Mouse (Mus musculus) intestine, embryonic 15.5 days (tissue): Measurements from ENCODE around the gene Susd4. TPM values are rescaled to one million over a fixed set of nuclear protein-coding genes. Genes with fewer than 3 reads are reported as not detected.

Experiments used
- ATAC-seq: fragments of 200-750 bp; cut with Nextera tagmentation; 2 replicates; pipeline ENCODE4 v1.8.0; 2017; ENCODE audit warnings: moderate TSS enrichment, moderate library complexity
- H3K27ac ChIP-seq: fragments of 300-500 bp; sonication (generic); 2 replicates; pipeline ENCODE4 v1.5.1; 2015; ENCODE audit warnings: mild to moderate bottlenecking, inconsistent platforms
- H3K27me3 ChIP-seq: fragments of 300-500 bp; sonication (generic); replicated peaks from 2 replicates; pipeline ENCODE4 v1.6.1; 2015; ENCODE audit warnings: inconsistent platforms
- H3K36me3 ChIP-seq: fragments of 300-500 bp; sonication (generic); 2 replicates; pipeline ENCODE4 v1.6.1; 2015; ENCODE audit warnings: inconsistent platforms
- H3K4me1 ChIP-seq: fragments of 300-500 bp; sonication (generic); replicated peaks from 2 replicates; pipeline ENCODE4 v1.6.1; 2015; ENCODE audit warnings: inconsistent platforms
- H3K4me2 ChIP-seq: fragments of 300-500 bp; sonication (generic); replicated peaks from 2 replicates; pipeline ENCODE4 v1.6.1; 2015; ENCODE audit warnings: mild to moderate bottlenecking, inconsistent platforms
- H3K4me3 ChIP-seq: fragments of 300-500 bp; sonication (generic); replicated peaks from 2 replicates; pipeline ENCODE4 v1.5.1; 2015; ENCODE audit warnings: inconsistent platforms
- H3K9ac ChIP-seq: fragments of 300-500 bp; sonication (generic); 2 replicates; pipeline ENCODE4 v1.6.1; 2015; ENCODE audit warnings: inconsistent platforms
- H3K9me3 ChIP-seq: fragments of 300-500 bp; sonication (generic); 2 replicates; pipeline ENCODE4 v1.6.1; 2016; ENCODE audit warnings: inconsistent platforms
- WGBS: fragments of 180-500 bp; shearing (Covaris S2); methylation state at CpG from one replicate; pipeline ENCODE4 v1.1.7; 2015; 5-methylcytosine and 5-hydroxymethylcytosine counted together
- polyA plus RNA-seq: library from polyadenylated mRNA; unstranded; fragments of >200 nt; fragmentation: Nextera tagmentation; extraction: Ambion mirVana; gene quantifications from 2 replicates; pipeline ENCODE4 v1.2.1, GENCODE M21; 2015

Gene Susd4
- 15.1 and 15.5 TPM in 2 replicates for polyA plus RNA-seq

DNA sequence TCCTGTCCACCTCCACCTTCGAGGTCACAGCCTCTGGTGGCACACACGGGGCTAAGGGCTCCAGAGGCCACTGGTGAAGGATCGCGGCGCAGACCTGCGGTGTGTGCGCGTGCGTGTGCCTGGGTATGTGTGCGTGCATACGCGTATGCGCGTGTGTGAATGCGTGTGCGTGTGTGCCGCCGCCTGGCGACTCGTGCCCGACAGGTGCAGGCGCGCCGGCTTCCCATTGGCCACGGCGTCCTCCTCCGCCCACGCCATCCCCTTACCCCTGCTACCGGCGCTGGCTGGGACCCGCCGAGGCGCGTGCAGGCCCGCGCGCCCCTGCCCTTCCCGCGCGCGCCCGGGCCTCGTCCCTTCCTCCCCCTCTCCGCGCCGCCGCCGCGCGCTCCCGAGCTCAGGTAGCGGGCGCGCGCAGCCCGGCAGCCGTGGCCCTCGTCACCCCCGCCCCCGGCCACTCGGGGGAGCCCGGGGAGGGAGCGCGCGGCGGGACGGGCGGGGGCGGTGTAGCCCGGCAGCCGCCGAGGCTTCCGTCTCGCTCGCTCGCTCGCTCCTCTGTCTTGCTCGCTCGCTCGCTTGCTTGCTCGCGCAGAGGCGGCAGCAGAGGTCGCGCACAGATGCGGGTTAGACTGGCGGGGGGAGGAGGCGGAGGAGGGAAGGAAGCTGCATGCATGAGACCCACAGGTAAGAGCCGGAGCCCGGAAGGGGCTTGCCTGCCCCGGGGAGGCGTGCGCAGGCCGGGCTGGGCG is at the start of gene Susd4:
Susd4 (plus strand) TSS at position 145 of the 746 bp plus-strand sequence.
- Histone ChIP-seq H3K4me2 (peak within 1 kb of the TSS; percentile 97), H3K27me3 (no peaks in the 10 kb centered on the region; the same call in 1 of the 2 replicates), H3K36me3 (no peaks in the 10 kb centered on the region), H3K9me3 (no peaks in the 10 kb centered on the region), H3K9ac (peak within 1 kb of the TSS; percentile 51), H3K4me1 (peaks cover 12% of the 10 kb centered on the region), H3K27ac (peak within 1 kb of the TSS; percentile 37), H3K4me3 (peak within 1 kb of the TSS; percentile 64)
- peak; percentile 91 for ATAC-seq
- WGBS = under 1% methylated on average over 94 of the region's 95 CpGs

DNA sequence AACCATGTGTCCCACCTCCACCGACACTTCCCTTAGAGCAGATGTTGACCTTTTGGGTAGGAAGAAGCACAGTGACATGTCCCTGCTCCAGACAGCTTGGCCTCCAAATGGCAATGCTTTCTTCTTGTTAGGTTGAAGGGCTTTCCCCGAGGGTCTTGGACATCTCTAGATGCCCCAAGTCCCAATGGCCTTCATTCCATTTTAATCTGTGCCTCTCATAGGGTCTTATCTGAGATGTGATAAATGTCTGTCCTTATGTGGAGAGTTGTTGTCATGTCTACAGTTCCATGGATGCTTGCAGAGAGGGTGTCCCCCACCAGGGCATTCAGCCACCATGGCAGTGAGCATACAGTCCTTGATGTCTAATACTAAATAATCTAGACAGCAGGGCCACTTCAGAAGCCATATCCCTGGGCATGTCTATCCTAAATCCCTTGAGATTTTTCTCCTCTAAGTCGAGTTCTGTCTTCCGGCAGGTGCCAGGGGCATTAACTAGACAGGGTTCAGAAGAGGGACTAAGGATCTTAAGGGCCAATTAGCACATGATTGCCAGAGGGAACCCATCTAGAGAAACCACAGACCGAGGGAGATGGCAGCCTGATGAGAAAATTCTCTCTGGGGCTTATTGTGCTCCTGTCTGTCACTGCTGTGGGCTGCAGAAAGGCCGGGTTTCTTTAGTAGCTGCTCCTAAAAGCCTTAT is 49.3 kb upstream of the Susd4 start:
- no peaks in the 10 kb centered on the region for H3K9me3 ChIP-seq
- no peaks in the 10 kb centered on the region for H3K36me3 ChIP-seq
- H3K4me1 ChIP-seq = no peaks in the 10 kb centered on the region
- WGBS = 78% methylated on average over 6 of the region's 6 CpGs
- H3K27me3 ChIP-seq = no peaks in the 10 kb centered on the region
- no peak overlapping the region for H3K4me2 ChIP-seq
- no peak for ATAC-seq
- no peak overlapping the region for H3K9ac ChIP-seq
- H3K27ac ChIP-seq = no peak overlapping the region
- no peak overlapping the region for H3K4me3 ChIP-seq

DNA sequence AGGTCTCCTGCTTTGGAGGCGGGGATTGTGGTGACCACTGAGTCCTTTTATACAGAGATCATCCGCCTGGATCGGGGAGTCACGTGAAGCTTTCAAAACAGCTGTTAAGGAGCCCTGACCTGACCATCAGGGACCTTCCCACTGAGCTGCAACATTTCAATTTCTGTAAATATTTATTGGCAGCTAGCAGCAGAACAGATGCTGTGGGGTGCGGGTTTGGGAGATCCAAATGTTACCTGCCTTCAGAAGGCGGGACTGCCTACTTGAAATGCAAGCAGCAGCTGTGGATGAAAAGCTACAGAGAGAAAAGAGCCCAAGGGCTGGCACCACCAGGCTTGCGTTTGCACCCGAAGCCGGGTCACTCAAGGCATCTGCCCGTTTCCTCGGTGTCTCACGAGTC is 36.1 kb upstream of the Susd4 start:
- no peaks in the 10 kb centered on the region for H3K36me3 ChIP-seq
- WGBS = 48% methylated on average over 12 of the region's 12 CpGs
- no peak overlapping the region for H3K4me2 ChIP-seq
- no peak overlapping the region for H3K27ac ChIP-seq
- H3K4me1 ChIP-seq = no peaks in the 10 kb centered on the region
- ATAC-seq = no peak
- H3K9me3 ChIP-seq = no peaks in the 10 kb centered on the region
- no peak overlapping the region for H3K9ac ChIP-seq
- no peaks in the 10 kb centered on the region for H3K27me3 ChIP-seq
- no peak overlapping the region for H3K4me3 ChIP-seq

DNA sequence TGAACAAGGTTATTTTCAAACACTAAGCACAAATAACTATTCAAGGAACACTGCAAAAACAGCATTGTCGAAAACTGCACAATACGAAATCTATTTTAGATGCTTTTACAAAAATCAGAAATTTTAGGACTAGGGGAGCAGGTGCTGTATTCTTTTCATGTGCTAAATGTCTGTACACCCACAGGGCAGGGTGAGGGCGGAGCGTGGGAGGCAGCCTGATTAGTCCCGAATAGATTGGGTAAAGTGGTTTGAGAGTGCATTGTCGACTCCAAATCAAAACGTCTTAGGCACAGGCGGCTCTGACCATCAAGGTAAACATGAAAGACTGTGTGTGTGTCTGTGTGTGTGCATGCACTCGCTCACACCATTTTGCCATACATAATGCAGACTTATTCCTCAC is 34.7 kb upstream of the Susd4 start:
- no peaks in the 10 kb centered on the region for H3K27me3 ChIP-seq
- 82% methylated on average over 9 of the region's 9 CpGs for WGBS
- H3K27ac ChIP-seq = no peak overlapping the region
- no peaks in the 10 kb centered on the region for H3K9me3 ChIP-seq
- no peak overlapping the region for H3K4me3 ChIP-seq
- H3K9ac ChIP-seq = no peak overlapping the region
- no peak overlapping the region for H3K4me2 ChIP-seq
- H3K36me3 ChIP-seq = no peaks in the 10 kb centered on the region
- no peaks in the 10 kb centered on the region for H3K4me1 ChIP-seq
- no peak for ATAC-seq

DNA sequence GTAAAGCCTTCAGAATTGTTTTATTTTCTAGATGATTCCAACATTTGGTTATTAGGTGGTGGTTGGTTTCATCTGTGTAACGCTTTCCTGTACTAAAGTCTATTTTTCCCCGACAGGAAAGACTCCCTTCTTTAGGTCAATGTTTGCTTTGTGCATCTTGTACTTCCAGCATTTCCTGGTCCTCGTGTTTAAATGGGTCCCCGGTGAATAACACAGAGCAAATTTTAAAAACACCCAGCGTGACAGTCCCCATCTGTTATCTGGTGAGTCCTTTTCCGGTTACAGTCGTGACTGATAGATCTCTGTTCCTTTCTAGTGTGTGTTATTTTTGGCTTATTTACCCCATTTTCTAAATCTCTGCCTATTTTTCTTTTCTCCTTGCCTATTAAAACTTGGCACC is 31.0 kb upstream of the Susd4 start:
- H3K9me3 ChIP-seq = no peaks in the 10 kb centered on the region
- H3K4me2 ChIP-seq = no peak overlapping the region
- ATAC-seq = no peak
- H3K4me1 ChIP-seq = peaks cover 3% of the 10 kb centered on the region; the same call in 1 of the 2 replicates
- no peaks in the 10 kb centered on the region for H3K36me3 ChIP-seq
- no peak overlapping the region for H3K4me3 ChIP-seq
- H3K9ac ChIP-seq = no peak overlapping the region
- no peak overlapping the region for H3K27ac ChIP-seq
- WGBS = 14% methylated on average over 7 of the region's 7 CpGs
- no peaks in the 10 kb centered on the region for H3K27me3 ChIP-seq

DNA sequence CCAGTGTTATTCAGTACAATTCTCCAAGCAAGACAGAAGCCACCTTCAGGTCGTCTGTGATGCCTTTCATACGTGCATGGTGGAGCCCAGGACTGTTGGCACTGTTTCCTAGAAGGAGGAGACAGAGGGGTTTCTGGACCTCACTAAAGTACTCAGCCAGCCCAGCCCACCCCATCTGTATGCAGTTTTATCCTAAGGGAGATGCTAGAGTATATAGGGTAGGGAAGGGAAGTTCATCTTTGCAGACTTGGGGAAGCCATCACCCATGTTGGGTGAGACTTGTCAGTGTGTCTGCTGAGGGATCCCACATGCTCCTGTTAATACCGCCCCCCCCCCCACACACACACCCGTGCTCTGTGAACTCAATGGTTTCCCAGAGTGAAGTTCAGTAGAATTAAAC is 27.8 kb upstream of the Susd4 start:
- Histone ChIP-seq H3K9me3 (no peaks in the 10 kb centered on the region), H3K27me3 (no peaks in the 10 kb centered on the region), H3K36me3 (no peaks in the 10 kb centered on the region), H3K4me3 (no peak overlapping the region), H3K4me1 (peaks cover 3% of the 10 kb centered on the region; the same call in 1 of the 2 replicates), H3K27ac (peak overlapping the region; percentile 19; the same call in 1 of the 2 replicates), H3K4me2 (no peak overlapping the region), H3K9ac (no peak overlapping the region)
- ATAC-seq = peak; percentile 34; the same call in 1 of the 2 replicates
- 39% methylated on average over 4 of the region's 4 CpGs for WGBS

DNA sequence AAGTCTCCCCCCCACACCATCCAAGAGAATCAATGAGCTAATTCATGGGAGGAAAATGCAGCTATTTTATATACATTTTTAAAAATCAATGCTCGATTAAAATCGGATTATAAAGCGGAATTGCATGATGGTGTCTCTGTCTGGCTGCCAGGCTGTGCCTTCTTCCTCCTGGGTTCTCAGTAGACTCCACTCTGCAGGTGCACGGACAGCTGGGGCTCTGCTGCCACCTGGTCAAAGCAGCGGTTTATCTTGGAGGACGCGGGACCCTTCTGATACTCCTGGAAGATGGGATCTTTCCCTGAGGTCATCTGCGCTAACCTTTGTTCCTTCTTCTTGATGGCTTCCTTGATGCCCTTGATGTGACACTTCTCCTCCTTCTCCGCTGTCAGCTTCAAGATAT is 16.6 kb upstream of the Susd4 start:
- no peaks in the 10 kb centered on the region for H3K36me3 ChIP-seq
- no peaks in the 10 kb centered on the region for H3K9me3 ChIP-seq

DNA sequence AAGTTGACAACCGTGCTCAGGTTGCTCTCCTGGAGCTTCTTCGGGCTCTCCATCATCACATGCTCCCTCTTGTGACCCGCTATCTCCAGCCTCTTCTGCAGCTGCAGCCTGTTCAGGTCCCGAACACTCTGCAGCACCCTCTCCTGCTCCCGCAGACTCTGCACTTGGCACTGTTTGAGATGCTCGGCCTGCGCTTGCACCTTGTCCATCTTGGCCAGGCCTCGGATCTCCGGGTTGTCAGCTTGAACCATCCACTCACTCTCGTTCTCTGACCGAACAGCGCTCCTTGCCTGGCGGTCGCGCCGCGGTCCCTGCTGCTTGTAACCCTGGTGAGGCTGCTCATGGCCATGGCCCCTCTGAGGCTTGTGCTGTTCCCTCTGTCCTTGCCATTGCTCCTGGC is 15.8 kb upstream of the Susd4 start:
- Histone ChIP-seq H3K4me3 (no peak overlapping the region), H3K27ac (no peak overlapping the region), H3K9me3 (no peaks in the 10 kb centered on the region), H3K9ac (no peak overlapping the region), H3K27me3 (no peaks in the 10 kb centered on the region), H3K4me1 (no peaks in the 10 kb centered on the region), H3K4me2 (no peak overlapping the region), H3K36me3 (no peaks in the 10 kb centered on the region)
- WGBS = 80% methylated on average over 17 of the region's 17 CpGs
- no peak for ATAC-seq

More for the DNA sequence above, 16.6 kb upstream of the Susd4 start:
- 93% methylated on average over 9 of the region's 9 CpGs for WGBS
- H3K27ac ChIP-seq = no peak overlapping the region
- H3K9ac ChIP-seq = no peak overlapping the region
- no peaks in the 10 kb centered on the region for H3K27me3 ChIP-seq
- no peak overlapping the region for H3K4me3 ChIP-seq
- no peak overlapping the region for H3K4me2 ChIP-seq
- ATAC-seq = no peak
- no peaks in the 10 kb centered on the region for H3K4me1 ChIP-seq

DNA sequence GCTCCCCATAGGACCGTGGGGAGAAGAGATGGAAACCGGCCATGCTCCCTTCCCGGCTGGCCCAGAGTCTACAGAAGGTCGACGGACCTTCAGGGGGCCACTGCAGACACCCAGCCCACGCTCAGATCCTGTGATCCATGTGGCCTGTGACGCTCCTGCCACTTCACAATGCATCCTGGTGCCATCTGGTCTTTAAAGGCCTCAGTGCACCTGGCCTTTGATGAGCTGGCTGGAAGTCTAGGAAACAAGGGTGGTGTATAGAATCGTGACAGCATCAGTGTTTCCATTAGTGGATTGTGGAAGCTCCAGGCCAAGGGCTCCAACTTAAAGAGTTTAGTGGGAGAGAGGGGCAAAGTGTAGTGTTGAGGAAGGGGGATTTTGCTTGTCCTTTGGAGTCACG is 14.6 kb upstream of the Susd4 start, which contains the start of gene Ccdc185:
Ccdc185 (minus strand) TSS at position 101 of the 400 bp plus-strand sequence.
- ATAC-seq = no peak
- Histone ChIP-seq H3K27ac (no peak within 1 kb of the TSS), H3K4me2 (no peak within 1 kb of the TSS), H3K27me3 (no peaks in the 10 kb centered on the region), H3K9me3 (no peaks in the 10 kb centered on the region), H3K9ac (no peak within 1 kb of the TSS), H3K4me1 (no peaks in the 10 kb centered on the region), H3K4me3 (no peak within 1 kb of the TSS), H3K36me3 (no peaks in the 10 kb centered on the region)
- 92% methylated on average over 9 of the region's 9 CpGs for WGBS

DNA sequence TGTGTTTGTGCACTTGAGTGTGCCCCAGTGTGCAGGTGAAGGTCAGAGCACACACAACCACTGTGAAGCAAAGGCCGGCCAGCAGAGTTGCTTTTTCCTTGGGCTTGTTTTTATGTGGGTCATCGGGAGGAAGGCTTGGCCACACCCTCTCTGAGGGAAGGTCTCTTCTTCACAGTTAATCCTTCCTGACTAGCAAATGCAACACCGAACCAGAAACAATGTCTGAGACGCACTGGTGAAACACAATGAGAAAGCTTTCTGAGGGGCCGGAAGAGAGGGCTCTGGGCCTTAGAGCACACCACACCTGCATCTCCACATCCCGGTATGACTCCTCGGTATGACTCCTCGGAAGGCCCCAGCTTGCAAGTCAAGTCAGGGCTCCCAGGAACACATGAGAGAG is 12.4 kb upstream of the Susd4 start:
- Histone ChIP-seq H3K9me3 (no peaks in the 10 kb centered on the region), H3K27me3 (no peaks in the 10 kb centered on the region), H3K36me3 (no peaks in the 10 kb centered on the region), H3K9ac (no peak overlapping the region), H3K4me1 (no peaks in the 10 kb centered on the region), H3K4me2 (no peak overlapping the region), H3K4me3 (no peak overlapping the region), H3K27ac (0 out of 2 replicates have a peak overlapping the region, but pooled peaks have one; percentile 27)
- no peak for ATAC-seq
- WGBS = 80% methylated on average over 8 of the region's 8 CpGs

DNA sequence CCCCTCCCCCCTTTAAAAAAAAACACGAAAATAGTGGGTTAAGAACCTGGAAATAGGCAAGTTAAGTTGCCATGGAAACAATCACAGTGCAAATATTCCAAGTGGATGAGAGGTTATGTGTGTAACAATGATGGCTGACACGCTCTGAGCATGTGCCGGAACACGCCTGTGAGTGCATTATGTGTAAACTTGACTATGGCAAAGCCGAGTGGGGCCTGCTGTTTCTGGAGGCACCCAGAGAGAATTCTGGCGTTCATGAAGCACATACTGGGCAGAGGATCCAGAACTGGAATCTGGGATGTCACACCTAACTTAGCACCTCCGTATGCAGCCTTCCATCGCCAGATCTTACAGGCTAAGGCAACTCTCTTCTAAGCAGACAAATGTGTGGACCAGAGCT is 10.0 kb upstream of the Susd4 start:
- H3K4me1 ChIP-seq = no peaks in the 10 kb centered on the region
- no peaks in the 10 kb centered on the region for H3K36me3 ChIP-seq
- H3K4me2 ChIP-seq = no peak overlapping the region
- H3K4me3 ChIP-seq = no peak overlapping the region
- H3K9me3 ChIP-seq = no peaks in the 10 kb centered on the region
- ATAC-seq = no peak
- H3K27ac ChIP-seq = no peak overlapping the region
- H3K9ac ChIP-seq = no peak overlapping the region
- H3K27me3 ChIP-seq = no peaks in the 10 kb centered on the region; the same call in 1 of the 2 replicates
- 77% methylated on average over 8 of the region's 8 CpGs for WGBS

DNA sequence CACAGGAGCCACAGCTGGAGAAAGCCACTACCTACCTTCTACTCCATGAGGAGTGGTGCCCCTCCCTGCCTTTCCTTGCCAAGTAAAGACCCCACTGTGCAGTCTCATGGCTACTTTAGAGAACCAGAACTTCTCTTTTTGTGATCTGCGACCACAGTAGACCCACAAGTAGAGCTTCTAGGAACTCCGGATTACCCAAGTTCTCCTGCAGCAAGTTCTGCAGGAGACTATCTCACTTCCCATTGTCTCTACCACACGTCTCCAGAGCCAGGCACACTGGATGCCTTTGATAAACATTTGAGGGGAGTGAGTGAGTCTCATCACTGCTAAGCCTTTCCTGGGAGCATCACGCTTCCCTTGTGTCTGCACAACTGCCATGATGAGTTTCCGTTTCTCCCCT is 8.8 kb upstream of the Susd4 start:
- WGBS = 82% methylated on average over 5 of the region's 5 CpGs
- no peaks in the 10 kb centered on the region for H3K36me3 ChIP-seq
- ATAC-seq = no peak

More for the DNA sequence above, 8.8 kb upstream of the Susd4 start:
- Histone ChIP-seq H3K9me3 (no peaks in the 10 kb centered on the region), H3K9ac (no peak overlapping the region), H3K4me2 (no peak overlapping the region), H3K4me3 (no peak overlapping the region), H3K27ac (no peak overlapping the region), H3K27me3 (no peaks in the 10 kb centered on the region; the same call in 1 of the 2 replicates), H3K4me1 (no peaks in the 10 kb centered on the region)
